Mouse (Mus musculus) midbrain, embryonic 15.5 days (tissue): ENCODE data around the gene Dstn. TPM values are rescaled to one million over a fixed set of nuclear protein-coding genes. Genes with fewer than 3 reads are reported as not detected.

Experiments used
- ATAC-seq: fragments of 200-750 bp; cut with Nextera tagmentation; replicated peaks from 2 replicates; pipeline ENCODE4 v1.8.0; 2017; ENCODE audit warnings: moderate TSS enrichment
- H3K27ac ChIP-seq: fragments of 300-500 bp; sonication (generic); 2 replicates; pipeline ENCODE4 v1.5.1; 2015; ENCODE audit warnings: mild to moderate bottlenecking, inconsistent platforms
- H3K27me3 ChIP-seq: fragments of 300-500 bp; sonication (generic); replicated peaks from 2 replicates; pipeline ENCODE4 v1.6.1; 2015; ENCODE audit warnings: inconsistent platforms
- H3K36me3 ChIP-seq: fragments of 300-500 bp; sonication (generic); replicated peaks from 2 replicates; pipeline ENCODE4 v1.6.1; 2015; ENCODE audit warnings: inconsistent platforms
- H3K4me1 ChIP-seq: fragments of 300-500 bp; sonication (generic); 2 replicates; pipeline ENCODE4 v1.6.1; 2015; ENCODE audit warnings: inconsistent platforms
- H3K4me2 ChIP-seq: fragments of 300-500 bp; sonication (generic); 2 replicates; pipeline ENCODE4 v1.6.1; 2015; ENCODE audit warnings: inconsistent platforms, mild to moderate bottlenecking, moderate library complexity
- H3K4me3 ChIP-seq: fragments of 300-500 bp; sonication (generic); 2 replicates; pipeline ENCODE4 v1.5.1; 2015; ENCODE audit warnings: mild to moderate bottlenecking, inconsistent platforms
- H3K9ac ChIP-seq: fragments of 300-500 bp; sonication (generic); 2 replicates; pipeline ENCODE4 v1.6.1; 2015; ENCODE audit warnings: mild to moderate bottlenecking, inconsistent platforms
- H3K9me3 ChIP-seq: fragments of 300-500 bp; sonication (generic); 2 replicates; pipeline ENCODE4 v1.6.1; 2016; ENCODE audit warnings: inconsistent platforms
- WGBS: fragments of 180-500 bp; shearing (Covaris S2); methylation state at CpG from one replicate; pipeline ENCODE4 v1.1.7; 2015; ENCODE audit warnings: mixed read lengths; 5-methylcytosine and 5-hydroxymethylcytosine counted together
- polyA plus RNA-seq: library from polyadenylated mRNA; unstranded; fragments of >200 nt; fragmentation: Nextera tagmentation; extraction: Ambion mirVana; gene quantifications from 2 replicates; pipeline ENCODE4 v1.2.1, GENCODE M21; 2015

Gene Dstn
- polyA plus RNA-seq, 1 experiment from 2014 or later, result 388 TPM

DNA sequence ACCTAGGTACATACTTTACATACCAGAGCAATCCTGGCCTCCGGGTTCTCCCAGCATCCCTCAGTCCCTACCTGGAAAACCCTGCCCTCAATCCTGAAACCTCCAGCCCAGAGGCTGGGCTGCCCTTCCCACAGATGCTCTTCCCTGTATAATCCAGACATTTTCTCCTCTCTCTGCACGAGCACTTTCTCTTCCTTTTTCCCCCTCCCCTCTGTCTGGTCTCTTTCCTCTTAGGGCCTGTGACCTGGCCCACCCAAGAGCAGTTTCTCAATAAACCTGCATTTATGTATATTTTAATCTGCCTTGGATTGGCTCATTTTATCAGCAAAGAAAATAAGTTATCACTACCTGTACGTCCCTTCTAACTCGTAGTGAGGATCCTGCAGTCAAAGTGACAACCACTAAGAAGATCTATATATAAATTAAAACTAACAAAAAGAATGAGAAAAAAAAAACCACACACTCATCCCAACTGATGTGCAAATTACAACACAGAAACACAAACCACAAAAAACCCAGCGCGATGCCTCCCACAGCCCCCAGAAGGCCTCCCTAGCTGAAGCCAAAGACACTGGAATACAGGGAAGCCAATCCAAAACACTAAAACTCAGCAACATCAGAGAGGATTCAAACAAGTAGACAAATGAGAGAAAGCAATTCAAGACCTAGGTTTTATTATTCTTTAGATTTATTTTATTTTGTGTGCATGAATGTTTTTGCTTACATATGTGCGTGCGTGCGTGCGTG, 23.6 kb upstream of the Dstn start:
- no peaks in the 10 kb centered on the region for H3K9me3 ChIP-seq
- H3K27ac ChIP-seq, result no peak overlapping the region
- H3K36me3 ChIP-seq, result no peaks in the 10 kb centered on the region
- no peak for ATAC-seq
- H3K4me3 ChIP-seq, result no peak overlapping the region
- no peaks in the 10 kb centered on the region for H3K27me3 ChIP-seq
- no peak overlapping the region for H3K4me2 ChIP-seq
- H3K4me1 ChIP-seq, result no peaks in the 10 kb centered on the region
- no peak overlapping the region for H3K9ac ChIP-seq
- WGBS, result 87% methylated on average over 10 of the region's 10 CpGs

GRCm38 (mm10) chr2:143899470-143900220, 15.5 kb upstream of the Dstn start:
- Histone ChIP-seq H3K4me2 (no peak overlapping the region), H3K9me3 (no peaks in the 10 kb centered on the region), H3K36me3 (no peaks in the 10 kb centered on the region), H3K27me3 (no peaks in the 10 kb centered on the region), H3K27ac (no peak overlapping the region), H3K9ac (no peak overlapping the region), H3K4me3 (no peak overlapping the region), H3K4me1 (no peaks in the 10 kb centered on the region)
- no peak for ATAC-seq
- 90% methylated on average over 9 of the region's 9 CpGs for WGBS

DNA sequence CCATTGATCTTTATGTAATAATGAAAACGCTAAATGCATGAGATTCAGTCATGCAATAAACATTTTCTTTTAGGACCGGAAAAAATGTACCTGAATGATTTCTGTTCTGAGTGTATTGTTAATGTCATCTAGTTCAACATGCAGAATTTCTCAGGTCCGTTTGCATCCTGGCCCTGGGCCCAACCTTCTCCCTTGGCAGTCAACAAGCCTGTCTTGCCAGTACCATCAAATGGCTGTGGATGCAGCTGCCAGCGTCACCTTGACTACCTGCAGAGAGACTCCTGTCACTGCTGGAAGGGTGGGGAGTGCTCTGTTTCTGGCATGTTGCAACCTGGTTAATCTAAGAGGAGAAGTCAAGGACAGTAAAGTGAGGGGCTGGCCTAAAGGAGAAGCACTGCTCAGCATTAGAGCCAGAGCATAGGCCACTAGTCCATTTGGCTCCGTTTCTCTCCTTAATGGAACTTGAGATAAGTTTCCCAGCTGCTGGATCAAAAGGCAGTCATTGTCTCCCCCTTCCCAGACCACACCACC, 14.2 kb upstream of the Dstn start:
- ATAC-seq, result no peak
- H3K9me3 ChIP-seq, result no peaks in the 10 kb centered on the region
- H3K4me2 ChIP-seq, result no peak overlapping the region
- no peak overlapping the region for H3K27ac ChIP-seq
- H3K4me3 ChIP-seq, result no peak overlapping the region
- H3K4me1 ChIP-seq, result no peaks in the 10 kb centered on the region
- 73% methylated on average over 5 of the region's 5 CpGs for WGBS
- no peaks in the 10 kb centered on the region for H3K36me3 ChIP-seq
- H3K27me3 ChIP-seq, result no peaks in the 10 kb centered on the region
- H3K9ac ChIP-seq, result no peak overlapping the region

DNA sequence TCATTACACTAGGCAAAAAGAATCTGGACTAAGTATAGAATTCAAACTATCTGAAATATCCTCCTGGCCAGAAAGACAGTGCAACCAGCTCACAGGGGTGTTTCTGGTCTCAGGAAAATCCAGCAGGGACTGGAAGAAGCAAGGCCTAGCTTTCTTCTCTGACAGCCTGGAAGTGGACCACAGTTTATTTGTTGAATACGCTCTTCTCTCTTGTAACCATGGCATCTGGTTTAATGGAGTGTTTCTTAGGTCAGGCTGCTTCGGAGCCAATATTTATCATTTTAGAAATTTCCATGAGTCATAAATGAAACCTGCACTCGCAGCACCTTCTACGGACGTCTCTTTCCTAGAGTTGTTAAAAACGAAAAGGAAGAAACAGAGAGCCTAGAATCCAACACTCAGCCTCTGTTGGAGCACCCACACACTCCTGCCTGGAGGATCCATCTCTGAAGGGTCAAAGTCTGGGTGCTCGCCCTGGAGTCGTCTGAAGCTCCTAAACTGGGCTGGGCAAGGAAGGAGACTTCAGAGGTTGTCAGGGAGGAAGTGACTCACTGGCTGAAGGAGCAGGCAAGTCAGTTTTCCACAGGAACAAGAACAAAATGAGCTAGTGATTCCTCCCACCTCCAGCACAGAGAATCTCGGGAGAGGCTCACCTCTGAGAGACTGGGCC, 11.6 kb upstream of the Dstn start:
- 83% methylated on average over 9 of the region's 9 CpGs for WGBS
- H3K9me3 ChIP-seq, result no peaks in the 10 kb centered on the region
- no peaks in the 10 kb centered on the region for H3K27me3 ChIP-seq
- H3K36me3 ChIP-seq, result no peaks in the 10 kb centered on the region
- no peak overlapping the region for H3K4me3 ChIP-seq
- no peak overlapping the region for H3K4me2 ChIP-seq
- no peak overlapping the region for H3K27ac ChIP-seq
- no peak for ATAC-seq
- H3K9ac ChIP-seq, result no peak overlapping the region
- no peaks in the 10 kb centered on the region for H3K4me1 ChIP-seq

DNA sequence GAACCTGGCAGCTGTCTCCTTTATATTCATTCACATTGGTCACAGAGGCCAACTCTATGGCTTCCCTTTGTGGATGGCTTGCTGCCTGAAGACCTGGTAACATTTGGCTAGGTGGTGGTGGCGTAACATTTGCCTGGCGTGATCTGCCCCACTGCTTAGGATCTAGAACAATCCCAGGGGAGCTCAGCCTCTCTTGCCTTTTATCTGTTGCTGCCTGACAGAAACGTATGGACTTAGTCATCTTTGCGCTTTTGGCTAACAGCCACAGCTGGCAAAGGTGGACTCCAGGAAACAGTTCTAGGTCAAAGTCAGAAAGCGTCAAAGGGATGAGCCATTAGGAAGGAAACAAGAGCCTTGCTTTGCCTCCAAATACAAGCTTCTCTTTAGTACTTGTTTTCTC, 10.2 kb upstream of the Dstn start:
- Histone ChIP-seq H3K27me3 (no peaks in the 10 kb centered on the region), H3K36me3 (no peaks in the 10 kb centered on the region), H3K4me1 (no peaks in the 10 kb centered on the region), H3K4me2 (no peak overlapping the region), H3K4me3 (no peak overlapping the region), H3K27ac (no peak overlapping the region), H3K9ac (no peak overlapping the region), H3K9me3 (no peaks in the 10 kb centered on the region)
- WGBS, result 83% methylated on average over 5 of the region's 5 CpGs
- no peak for ATAC-seq

DNA sequence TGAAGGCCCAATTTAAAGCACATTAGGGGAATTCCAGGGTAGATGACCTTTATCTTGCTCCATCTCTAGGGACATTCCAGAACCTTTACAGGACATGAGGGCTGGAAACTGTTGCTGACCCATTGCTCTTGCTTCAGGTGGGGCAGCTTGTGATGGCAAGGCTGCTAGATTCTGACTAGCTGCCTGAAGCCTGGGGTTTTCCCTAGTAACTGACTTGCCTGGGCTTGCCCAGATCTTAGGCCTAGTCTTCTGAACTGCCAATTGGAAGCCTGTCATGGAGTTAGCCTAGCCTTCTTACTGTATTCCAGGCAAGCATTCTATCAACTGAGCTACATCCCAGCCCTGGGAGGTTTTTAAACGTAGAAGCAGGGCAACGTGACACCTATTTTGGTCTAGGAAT, 5.9 kb upstream of the Dstn start:
- Histone ChIP-seq H3K36me3 (no peaks in the 10 kb centered on the region), H3K4me3 (no peak overlapping the region), H3K9me3 (no peaks in the 10 kb centered on the region), H3K4me2 (no peak overlapping the region), H3K27me3 (no peaks in the 10 kb centered on the region), H3K27ac (no peak overlapping the region), H3K9ac (no peak overlapping the region), H3K4me1 (peaks cover 3% of the 10 kb centered on the region; the same call in 1 of the 2 replicates)
- ATAC-seq, result no peak
- WGBS, result 81% methylated on average over 2 of the region's 2 CpGs

DNA sequence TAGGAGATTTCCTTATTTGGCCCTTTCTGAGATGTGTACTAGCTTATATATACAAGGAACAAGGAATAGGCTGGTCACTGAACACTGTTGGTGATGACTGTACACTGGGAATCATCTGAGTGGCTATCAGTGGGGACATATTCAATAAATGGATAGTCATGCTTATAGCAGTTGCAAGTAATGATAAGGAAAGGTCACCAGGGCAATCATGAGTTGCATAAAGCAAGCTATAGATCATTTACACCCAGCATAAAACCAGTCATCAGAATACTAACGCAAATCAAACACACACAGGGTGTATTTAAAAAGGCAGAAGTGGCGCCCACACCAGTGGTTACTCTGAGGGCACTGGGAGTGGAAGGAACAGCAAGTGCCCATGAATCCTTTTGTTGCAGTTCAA, 2.9 kb upstream of the Dstn start:
- H3K4me2 ChIP-seq, result no peak overlapping the region
- WGBS, result 95% methylated on average over 2 of the region's 2 CpGs
- H3K4me1 ChIP-seq, result peaks cover 15% of the 10 kb centered on the region
- H3K9ac ChIP-seq, result no peak overlapping the region
- no peak overlapping the region for H3K4me3 ChIP-seq
- H3K9me3 ChIP-seq, result no peaks in the 10 kb centered on the region
- H3K36me3 ChIP-seq, result no peaks in the 10 kb centered on the region
- ATAC-seq, result no peak
- H3K27me3 ChIP-seq, result no peaks in the 10 kb centered on the region
- no peak overlapping the region for H3K27ac ChIP-seq

- no peak for ATAC-seq
- Histone ChIP-seq H3K27ac (peak overlapping the region; percentile 93), H3K9me3 (no peaks in the 10 kb centered on the region), H3K4me1 (peaks cover 33% of the 10 kb centered on the region), H3K36me3 (no peaks in the 10 kb centered on the region), H3K4me2 (peak overlapping the region; percentile 85), H3K9ac (peak overlapping the region; percentile 83), H3K27me3 (no peaks in the 10 kb centered on the region), H3K4me3 (peak overlapping the region; percentile 81)
- 7% methylated on average over 10 of the region's 10 CpGs for WGBS
These were observed 899 bp upstream of the Dstn start for GRCm38 (mm10) chr2:143914221-143914620.

DNA sequence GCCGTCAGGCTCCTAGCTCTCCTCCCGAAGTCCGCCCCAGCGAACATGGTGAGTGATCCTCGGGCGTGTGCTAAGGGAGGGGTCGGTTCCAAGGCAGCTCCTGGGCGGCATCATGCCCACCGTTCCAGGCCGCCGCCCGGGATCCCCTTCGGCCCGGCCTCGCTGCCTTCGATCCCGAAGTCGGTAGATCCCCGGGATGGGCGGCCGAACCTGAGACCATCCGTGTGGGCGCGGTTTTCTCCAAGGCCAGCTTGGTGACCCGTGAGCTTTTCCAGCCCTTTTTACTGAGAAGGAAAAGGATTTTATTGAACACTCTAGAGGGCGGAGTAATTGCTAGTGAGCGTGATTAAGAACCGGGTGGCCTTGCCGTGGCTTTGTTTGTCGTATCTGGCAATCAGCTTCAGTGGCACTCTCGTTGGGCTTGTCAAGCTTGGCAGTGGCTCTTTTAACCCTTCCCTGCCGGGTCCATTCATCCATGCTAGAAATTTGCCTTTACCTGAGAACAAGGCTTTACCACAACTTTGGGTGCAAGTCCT, 548 bp downstream of the Dstn start:
- Histone ChIP-seq H3K4me1 (peaks cover 38% of the 10 kb centered on the region), H3K36me3 (no peaks in the 10 kb centered on the region), H3K27ac (peak overlapping the region; percentile 93), H3K27me3 (no peaks in the 10 kb centered on the region), H3K9ac (peak overlapping the region; percentile 83), H3K4me3 (peak overlapping the region; percentile 81), H3K9me3 (no peaks in the 10 kb centered on the region), H3K4me2 (peak overlapping the region; percentile 85)
- ATAC-seq, result peak; percentile 59
- WGBS, result under 1% methylated on average over 32 of the region's 32 CpGs

- 12% methylated on average over 5 of the region's 5 CpGs for WGBS
- ATAC-seq, result no peak
- Histone ChIP-seq H3K4me2 (peak overlapping the region; percentile 85), H3K9ac (peak overlapping the region; percentile 83), H3K36me3 (no peaks in the 10 kb centered on the region), H3K27me3 (no peaks in the 10 kb centered on the region), H3K9me3 (no peaks in the 10 kb centered on the region), H3K4me1 (peaks cover 42% of the 10 kb centered on the region), H3K27ac (peak overlapping the region; percentile 93), H3K4me3 (peak overlapping the region; percentile 81)
These were observed 1.1 kb downstream of the Dstn start for GRCm38 (mm10) chr2:143916229-143916628.

- Histone ChIP-seq H3K4me3 (no peak overlapping the region; the same call in 1 of the 2 replicates), H3K9ac (no peak overlapping the region), H3K4me2 (peak overlapping the region; percentile 85; the same call in 1 of the 2 replicates), H3K36me3 (no peaks in the 10 kb centered on the region), H3K27me3 (no peaks in the 10 kb centered on the region), H3K9me3 (no peaks in the 10 kb centered on the region), H3K4me1 (peaks cover 42% of the 10 kb centered on the region), H3K27ac (no peak overlapping the region)
- 83% methylated on average over 5 of the region's 5 CpGs for whole genome bisulfite sequencing
- no peak for ATAC-seq
These were observed 2.5 kb downstream of the Dstn start for GRCm38 (mm10) chr2:143917622-143918021.
